Mouse (Mus musculus) left cerebral cortex, adult 2 months (tissue): Measurements from ENCODE around the gene Yif1b. TPM values are rescaled to one million over a fixed set of nuclear protein-coding genes. Genes with fewer than 3 reads are reported as not detected.
A peak's percentile ranks its signal among the peaks of the same experiment; 100 is the strongest.

ENCODE experiments used
- DNase-seq, 2 experiments: peaks; one replicate each; pipeline ENCODE4 v3.0.0; 2021 to 2022; ENCODE audit warnings: low spot score in 2 of 2, mixed read lengths in 1 of 2; ENCODE audit errors: extremely low spot score in 1 of 2
- H3K27ac ChIP-seq: fragments of 200-600 bp; 2 replicates; pipeline ENCODE4 v1.8.1; 2022
- H3K4me3 ChIP-seq: fragments of 200-600 bp; 2 replicates; pipeline ENCODE4 v1.8.1; 2022
- CTCF ChIP-seq: fragments of 200-600 bp; IDR thresholded peaks from 2 replicates; pipeline ENCODE4 v1.8.1; 2022; ENCODE audit warnings: antibody characterized with exemption, mild to moderate bottlenecking, moderate library complexity
- intact Hi-C: fragments of 180-260 bp; cut with DNase I; formaldehyde crosslinking; loops from one replicate; pipeline ENCODE4 v1.15.1; 2025
- total RNA-seq, 2 experiments: library from RNA; stranded (reverse); gene quantifications; 2 replicates each; pipeline ENCODE4 v1.2.3; 2021

Gene Yif1b
- total RNA-seq, 2 experiments from 2014 or later, result 44.3 to 47.2 TPM

DNA sequence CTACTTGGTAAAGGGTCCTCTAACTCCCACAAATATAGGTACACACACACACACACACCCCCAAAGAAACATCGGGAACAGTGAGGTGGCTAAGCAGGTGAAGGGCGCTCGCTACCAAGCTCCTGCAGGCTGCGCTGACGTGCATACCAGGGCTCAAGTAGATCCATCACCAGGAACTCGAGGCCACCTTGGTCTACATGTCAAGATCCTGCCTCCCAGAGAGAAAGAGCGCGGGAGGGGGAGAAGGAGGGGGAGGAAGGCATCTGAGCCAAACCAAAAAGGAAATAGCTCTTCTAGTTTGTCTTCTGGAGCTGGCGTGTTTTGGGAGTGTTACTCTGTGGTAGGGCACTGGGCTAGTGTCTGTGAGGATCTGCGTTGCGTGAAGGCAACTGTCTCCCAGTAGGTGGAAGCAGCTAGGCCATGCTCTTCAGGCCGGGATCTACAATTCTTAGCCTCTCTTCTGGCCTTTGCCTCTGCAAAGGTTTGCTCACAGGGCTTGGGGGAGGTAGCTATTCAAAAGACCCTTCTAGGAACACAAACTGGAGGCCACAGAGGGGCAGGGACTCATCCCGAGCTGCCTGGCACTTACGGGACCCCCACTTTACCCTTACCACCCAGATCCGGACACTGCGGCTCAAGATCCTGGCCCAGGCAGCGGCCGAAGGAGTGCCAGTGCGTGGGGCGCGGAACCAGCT is 8.6 kb downstream of the Yif1b start:
- Histone ChIP-seq H3K27ac (no peak overlapping the region), H3K4me3 (no peak overlapping the region)
- intact Hi-C loops, result loop anchor here (2.0 to 5.0 kb wide), 2 partner anchors 54 to 194 kb away; no protein-coding TSS in a partner anchor
- DNase-seq, result no peak
- TF ChIP-seq CTCF, result no peak

GRCm38 (mm10) chr7:29247314-29247700 is 9.2 kb downstream of the Yif1b start:
- Histone ChIP-seq H3K27ac (no peak overlapping the region), H3K4me3 (no peak overlapping the region)
- intact Hi-C loops, result loop anchor here (2.0 to 5.0 kb wide), 2 partner anchors 53 to 195 kb away; no protein-coding TSS in a partner anchor
- peak; percentile 90 for TF ChIP-seq CTCF
- DNase-seq, result peak; percentile 71 to 82

GRCm38 (mm10) chr7:29247706-29248105 is 9.6 kb downstream of the Yif1b start:
- intact Hi-C loops, result loop anchor here (2.0 to 5.0 kb wide), 3 partner anchors 53 to 195 kb away; no protein-coding TSS in a partner anchor
- DNase-seq, result no peak
- Histone ChIP-seq H3K4me3 (no peak overlapping the region), H3K27ac (no peak overlapping the region)
- TF ChIP-seq CTCF, result no peak

GRCm38 (mm10) chr7:29248261-29248841 is 10.2 kb downstream of the Yif1b start, which contains the start of gene 2200002D01Rik:
2200002D01Rik (minus strand) TSS chr7:29248466.
- DNase-seq, result no peak
- no peak for TF ChIP-seq CTCF
- Histone ChIP-seq H3K27ac (no peak within 1 kb of the TSS), H3K4me3 (no peak within 1 kb of the TSS)
- intact Hi-C loops, result loop anchor here (2.0 to 5.0 kb wide), 2 partner anchors 116 to 196 kb away; no protein-coding TSS in a partner anchor

DNA sequence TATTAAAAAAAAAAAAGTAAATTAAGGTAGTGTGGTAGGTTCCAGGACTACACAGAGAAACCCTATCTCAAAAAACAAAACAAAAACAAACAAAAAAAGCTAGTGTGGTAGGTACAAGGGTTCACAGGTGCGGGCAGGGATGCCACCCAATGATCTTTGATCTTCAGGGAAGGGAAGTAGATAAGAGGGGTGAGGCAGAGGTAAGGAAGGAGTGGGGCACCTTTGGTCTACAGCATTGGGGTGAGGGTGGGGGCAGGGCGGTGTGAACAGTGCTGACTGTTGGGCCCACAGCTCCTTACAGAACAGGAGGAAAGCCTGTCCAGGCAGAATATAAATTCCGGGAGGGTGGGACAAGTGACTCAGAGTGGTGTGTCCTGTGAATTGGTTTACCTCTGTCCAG is 13.0 kb downstream of the Yif1b start:
- no peak for DNase-seq
- TF ChIP-seq CTCF, result no peak
- H3K27ac ChIP-seq, result no peak overlapping the region
- intact Hi-C loops, result no loop called here
- H3K4me3 ChIP-seq, result no peak overlapping the region

DNA sequence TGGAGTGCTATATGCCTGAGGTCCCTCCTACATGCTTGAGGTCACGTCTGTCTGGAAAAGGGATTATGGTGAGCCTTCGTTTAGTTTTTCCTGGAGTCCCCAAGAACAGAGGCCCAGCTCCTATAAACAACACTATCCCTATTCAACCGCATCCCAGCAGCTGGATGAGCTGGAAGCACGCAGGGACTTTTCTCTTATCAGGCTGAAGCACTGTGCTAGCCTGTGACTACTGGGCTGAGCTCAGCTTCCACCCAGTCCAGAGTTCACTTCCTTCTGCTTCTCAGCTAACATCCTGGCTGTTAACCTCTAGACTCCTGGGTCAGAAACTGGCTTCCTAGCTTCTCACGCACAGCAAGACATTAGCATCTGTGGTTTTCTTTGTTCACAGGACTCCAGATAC is 15.7 kb downstream of the Yif1b start:
- TF ChIP-seq CTCF, result no peak
- Histone ChIP-seq H3K4me3 (no peak overlapping the region), H3K27ac (no peak overlapping the region)
- intact Hi-C loops, result no loop called here
- DNase-seq, result no peak

- TF ChIP-seq CTCF, result no peak
- Histone ChIP-seq H3K27ac (no peak overlapping the region), H3K4me3 (no peak overlapping the region)
- DNase-seq, result no peak
- intact Hi-C loops, result no loop called here
Measured at GRCm38 (mm10) chr7:29255875-29256274, 17.7 kb downstream of the Yif1b start.

DNA sequence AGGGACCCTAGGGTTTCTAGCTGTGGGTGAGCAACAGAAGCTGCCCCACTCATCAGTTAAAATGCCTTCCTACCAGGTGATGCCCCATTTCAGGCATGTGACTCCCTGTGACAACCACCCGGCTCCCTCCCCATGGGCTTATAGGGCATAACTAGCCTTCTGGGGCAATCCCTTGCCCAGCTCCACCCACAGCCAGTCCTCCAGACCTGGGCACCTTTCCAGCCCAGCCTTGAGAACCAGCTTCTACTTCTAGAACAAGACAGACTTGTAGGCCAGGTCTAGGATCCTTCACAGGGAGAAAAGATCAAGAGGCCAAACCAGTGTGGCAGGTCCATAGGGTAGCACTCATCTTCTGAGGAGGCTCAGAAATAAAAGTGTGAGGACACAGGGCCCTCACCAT is 19.2 kb downstream of the Yif1b start:
- DNase-seq, result no peak
- no peak for TF ChIP-seq CTCF
- intact Hi-C loops, result no loop called here
- Histone ChIP-seq H3K27ac (no peak overlapping the region), H3K4me3 (no peak overlapping the region)

- Histone ChIP-seq H3K4me3 (no peak overlapping the region), H3K27ac (no peak overlapping the region)
- intact Hi-C loops, result no loop called here
- DNase-seq, result no peak
- TF ChIP-seq CTCF, result no peak
Measured at GRCm38 (mm10) chr7:29259781-29260730, 21.9 kb downstream of the Yif1b start.

DNA sequence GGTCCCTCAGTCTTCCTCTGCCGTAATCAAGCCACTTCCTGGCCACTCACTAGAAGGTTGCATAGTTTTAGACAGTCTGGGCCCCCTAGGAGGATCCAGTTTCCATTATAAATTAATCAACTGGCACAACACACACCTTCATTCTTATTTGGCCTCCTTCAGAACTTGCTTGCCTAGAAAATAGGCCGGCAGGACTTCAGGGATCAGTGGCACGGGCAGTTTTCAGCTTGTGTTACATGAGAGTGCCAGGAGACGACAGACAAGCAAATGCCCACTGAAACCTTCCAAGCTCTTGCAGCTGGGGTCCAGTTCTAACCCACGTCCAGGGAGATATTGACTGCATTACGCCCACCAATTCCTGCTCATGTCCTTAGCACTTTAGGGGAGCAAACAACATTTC is 24.0 kb downstream of the Yif1b start:
- no peak for DNase-seq
- intact Hi-C loops, result no loop called here
- H3K4me3 ChIP-seq, result no peak overlapping the region
- TF ChIP-seq CTCF, result no peak
- no peak overlapping the region for H3K27ac ChIP-seq

GRCm38 (mm10) chr7:29263831-29264230 is 25.7 kb downstream of the Yif1b start:
- TF ChIP-seq CTCF, result no peak
- intact Hi-C loops, result no loop called here
- no peak for DNase-seq
- Histone ChIP-seq H3K27ac (no peak overlapping the region), H3K4me3 (no peak overlapping the region)

DNA sequence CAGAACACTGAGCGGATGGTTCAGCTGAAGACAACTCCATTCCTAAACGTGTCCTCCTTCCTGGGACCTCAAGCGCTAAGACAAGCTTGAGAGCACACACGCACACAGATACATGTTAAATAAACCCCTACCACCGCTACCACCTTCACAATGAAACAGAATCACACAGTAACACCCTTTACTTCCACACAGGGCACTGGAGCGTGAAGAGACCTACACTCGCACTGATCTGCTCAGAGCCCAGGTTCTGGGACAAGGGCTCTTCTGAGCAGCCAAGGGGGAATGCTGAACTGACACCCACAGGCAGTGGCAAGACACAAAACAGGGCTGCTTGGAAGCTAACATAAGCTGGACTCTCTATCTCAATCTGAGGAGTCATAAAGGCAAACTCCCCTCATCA is 27.5 kb downstream of the Yif1b start:
- Histone ChIP-seq H3K27ac (no peak overlapping the region), H3K4me3 (no peak overlapping the region)
- no peak for TF ChIP-seq CTCF
- DNase-seq, result no peak
- intact Hi-C loops, result no loop called here
